Mouse (Mus musculus) MEL (cell line): ENCODE measurements around the gene Sipa1l3.

Source experiments
- CHD1 ChIP-seq: IDR thresholded peaks from 2 replicates; pipeline ENCODE4 v1.6.1; 2012; ENCODE audit warnings: low read depth, mild to moderate bottlenecking, inconsistent platforms, low read length, improper control_type of control experiment
- CTCF ChIP-seq, 3 experiments: IDR thresholded peaks in 2 of 3; conservative IDR thresholded peaks in 1 of 3; 2 replicates each; pipeline ENCODE4 v1.5.1; 2011 to 2012; ENCODE audit warnings: low read length in 3 of 3, low read depth in 2 of 3, mild to moderate bottlenecking in 2 of 3, improper control_type of control experiment in 1 of 3, inconsistent platforms in 1 of 3, mixed read lengths in 1 of 3, moderate library complexity in 1 of 3; ENCODE audit not compliant: control insufficient read depth in 1 of 3, insufficient read depth in 1 of 3, poor library complexity in 1 of 3, severe bottlenecking in 1 of 3
- E2F4 ChIP-seq: IDR thresholded peaks from 2 replicates; pipeline ENCODE4 v1.6.1; 2011; ENCODE audit warnings: low read depth, low read length, improper control_type of control experiment, borderline replicate concordance
- EP300 ChIP-seq, 2 experiments: IDR thresholded peaks; 2 replicates each; pipeline ENCODE4 v1.6.1; 2011; ENCODE audit warnings: improper control_type of control experiment in 2 of 2, low read length in 2 of 2, low read depth in 1 of 2, mild to moderate bottlenecking in 1 of 2
- GABPA ChIP-seq: IDR thresholded peaks from 2 replicates; pipeline ENCODE4 v1.6.1; 2012; ENCODE audit warnings: low read depth, mild to moderate bottlenecking, inconsistent platforms, low read length, improper control_type of control experiment, moderate library complexity
- GATA1 ChIP-seq: IDR thresholded peaks from 2 replicates; pipeline ENCODE4 v1.6.1; 2011; ENCODE audit warnings: low read depth, low read length, improper control_type of control experiment
- JUND ChIP-seq: IDR thresholded peaks from 2 replicates; pipeline ENCODE4 v1.6.1; 2011; ENCODE audit warnings: low read depth, mild to moderate bottlenecking, improper control_type of control experiment, low read length
- MXI1 ChIP-seq: IDR thresholded peaks from 2 replicates; pipeline ENCODE4 v1.6.1; 2011; ENCODE audit warnings: mild to moderate bottlenecking, low read depth, low read length, improper control_type of control experiment
- MYC ChIP-seq: IDR thresholded peaks from 2 replicates; pipeline ENCODE4 v1.6.1; 2011; ENCODE audit warnings: low read depth, mild to moderate bottlenecking, low read length, improper control_type of control experiment, moderate library complexity
- POLR2A ChIP-seq, 2 experiments: IDR thresholded peaks; 2 replicates each; pipeline ENCODE4 v1.6.1; 2011 to 2012; ENCODE audit warnings: low read length in 2 of 2, mild to moderate bottlenecking in 2 of 2, control low read depth in 1 of 2, improper control_type of control experiment in 1 of 2, low read depth in 1 of 2, moderate library complexity in 1 of 2; ENCODE audit not compliant: control insufficient read depth in 1 of 2, insufficient read depth in 1 of 2, poor library complexity in 1 of 2
- SMC3 ChIP-seq: IDR thresholded peaks from 2 replicates; pipeline ENCODE4 v1.6.1; 2011; ENCODE audit warnings: low read depth, low read length, improper control_type of control experiment
- TAL1 ChIP-seq: IDR thresholded peaks from 2 replicates; pipeline ENCODE4 v1.6.1; 2012; ENCODE audit warnings: mild to moderate bottlenecking, inconsistent platforms, low read length, moderate library complexity, mixed read lengths
- TCF12 ChIP-seq: IDR thresholded peaks from 2 replicates; pipeline ENCODE4 v1.6.1; 2014; ENCODE audit warnings: low read depth, mild to moderate bottlenecking, inconsistent platforms, low read length, improper control_type of control experiment, moderate library complexity
- UBTF ChIP-seq: IDR thresholded peaks from 2 replicates; pipeline ENCODE4 v1.6.1; 2012; ENCODE audit warnings: low read depth, mild to moderate bottlenecking, inconsistent platforms, low read length, improper control_type of control experiment, moderate library complexity, borderline replicate concordance; ENCODE audit not compliant: insufficient read depth

- TF ChIP-seq CTCF (IDR thresholded peaks at IDR 0.05 in 2 of 3, conservative IDR thresholded peaks at IDR 0.05 in 1 of 3; ENCODE audit: control insufficient read depth in 1 of 3, insufficient read depth in 1 of 3, low read depth in 2 of 3, low read length in 3 of 3, poor library complexity in 1 of 3, severe bottlenecking in 1 of 3): no peak
- TF ChIP-seq GABPA: no peak
- no peak for TF ChIP-seq TCF12
- no peak for TF ChIP-seq CHD1
- no peak for TF ChIP-seq POLR2A (IDR thresholded peaks at IDR 0.05; ENCODE audit: control insufficient read depth in 1 of 2, insufficient read depth in 1 of 2, low read depth in 1 of 2, low read length in 2 of 2, poor library complexity in 1 of 2)
- no peak for TF ChIP-seq SMC3
- TF ChIP-seq MYC: no peak
- TF ChIP-seq GATA1: no peak
- no peak for TF ChIP-seq MXI1
- no peak for TF ChIP-seq UBTF
- TF ChIP-seq TAL1: no peak
- no peak for TF ChIP-seq E2F4
- TF ChIP-seq JUND: no peak
- no peak for TF ChIP-seq EP300 (IDR thresholded peaks at IDR 0.05; ENCODE audit: low read depth in 1 of 2, low read length in 2 of 2)
Observed at GRCm38 (mm10) chr7:29447147-29447829, 71.2 kb downstream of the Sipa1l3 start.
